Mouse (Mus musculus) adrenal gland (tissue): ENCODE measurements around the gene Gm3543.
"Not testable (repeated sequence)": the region's sequence is repeated elsewhere in the genome, so short reads cannot be mapped to it uniquely, and the experiment has no call there.

Source experiments
- intact Hi-C: fragments of 180-260 bp; cut with DNase I; formaldehyde crosslinking; loops from one replicate; pipeline ENCODE4 v1.15.1; 2025
- long read RNA-seq, 2 experiments: library from polyadenylated mRNA; unstranded; transcript quantifications; one replicate each; pipeline ENCODE4 v2.0.0; 2020; ENCODE audit warnings: borderline replicate concordance in 1 of 2; ENCODE audit not compliant: insufficient replicate concordance in 1 of 2

Gm3543 gene
- long read RNA-seq, experiment 1: 0 reads
- long read RNA-seq, experiment 2: 0 reads

DNA sequence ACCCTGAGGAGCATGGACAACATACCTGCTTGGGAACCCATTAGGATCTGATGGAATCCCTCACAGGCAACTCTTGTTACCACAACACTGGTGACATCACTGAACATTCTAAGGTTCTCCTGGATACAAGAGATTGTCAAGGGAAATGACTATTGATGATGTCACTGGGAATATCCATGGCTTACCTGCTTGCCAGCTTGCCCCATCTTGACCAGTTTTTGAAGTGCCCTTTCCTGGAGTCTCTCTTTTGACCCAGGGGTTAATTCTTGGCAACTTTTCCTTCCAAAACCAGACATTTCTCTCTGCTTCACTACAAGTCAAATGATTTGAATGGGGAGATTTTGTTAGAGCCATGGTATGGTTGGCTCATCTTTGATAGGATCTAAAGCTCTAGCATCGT lies at the start of gene Gm3543:
TSS of gene Gm3543 (minus strand) at position 101 of the 400 bp plus-strand sequence.
- intact Hi-C loops: not testable (repeated sequence)

DNA sequence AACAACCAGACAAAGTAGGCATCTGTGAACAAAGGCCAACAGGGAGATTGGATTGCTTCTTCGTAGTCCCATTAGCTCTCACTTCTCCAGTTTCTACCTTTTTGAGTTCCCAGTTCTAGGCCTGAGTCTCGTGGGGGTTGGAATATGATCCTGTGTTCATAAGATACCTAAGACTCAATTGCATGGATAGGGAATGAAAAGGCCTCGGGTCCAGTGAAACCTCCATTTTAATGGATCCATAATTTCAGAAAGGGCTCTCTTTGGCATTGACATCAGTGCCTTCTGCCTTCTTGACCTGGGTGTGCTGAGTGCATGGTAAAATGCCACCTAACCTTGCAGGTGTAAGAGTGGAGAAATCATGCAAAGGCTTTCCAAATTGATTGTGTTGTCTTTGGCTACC lies 14.5 kb downstream of the Gm3543 start:
- intact Hi-C loops: not testable (repeated sequence)

DNA sequence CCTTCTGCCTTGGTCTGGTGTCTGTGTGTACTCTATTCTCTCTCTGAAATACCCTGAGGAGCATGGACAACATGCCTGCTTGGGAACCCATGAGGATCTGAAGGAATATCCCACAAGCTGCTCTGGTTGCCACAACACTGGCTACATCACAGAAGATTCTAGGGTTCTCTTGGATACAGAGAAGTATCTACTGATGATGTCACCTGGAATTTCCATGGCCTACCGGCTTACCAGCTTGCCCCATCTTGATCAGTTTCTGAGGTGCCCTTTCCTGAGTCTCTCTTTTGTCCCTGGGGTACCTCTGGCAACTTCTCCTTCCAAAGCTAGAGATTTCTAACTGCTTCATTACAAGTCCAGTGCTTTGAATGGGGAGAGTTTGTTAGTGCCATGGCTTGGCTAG lies 15.3 kb downstream of the Gm3543 start, which contains the start of gene Gm6401:
TSS of gene Gm6401 (minus strand) at position 101 of the 400 bp plus-strand sequence.
- intact Hi-C loops: not testable (repeated sequence)

DNA sequence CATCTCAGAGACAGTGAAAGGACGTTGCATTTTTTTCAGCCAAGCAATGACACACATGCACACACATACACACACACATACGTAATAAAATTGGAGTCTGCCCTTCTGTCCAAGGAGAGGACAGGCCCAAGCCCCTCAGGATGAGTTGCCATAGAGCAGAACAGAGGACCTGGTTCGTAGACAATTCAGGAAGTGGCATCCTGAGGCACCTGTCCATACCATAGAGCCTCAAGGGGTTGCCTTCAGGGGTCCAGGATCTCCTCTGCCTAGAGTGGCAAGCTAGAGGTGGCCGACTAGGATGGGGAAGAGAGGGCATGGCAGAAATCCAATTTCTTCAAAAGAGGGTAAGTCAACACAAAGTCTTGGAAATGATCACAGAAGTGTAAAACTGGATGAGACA lies 19.0 kb downstream of the Gm3543 start:
- intact Hi-C loops: not testable (repeated sequence)

DNA sequence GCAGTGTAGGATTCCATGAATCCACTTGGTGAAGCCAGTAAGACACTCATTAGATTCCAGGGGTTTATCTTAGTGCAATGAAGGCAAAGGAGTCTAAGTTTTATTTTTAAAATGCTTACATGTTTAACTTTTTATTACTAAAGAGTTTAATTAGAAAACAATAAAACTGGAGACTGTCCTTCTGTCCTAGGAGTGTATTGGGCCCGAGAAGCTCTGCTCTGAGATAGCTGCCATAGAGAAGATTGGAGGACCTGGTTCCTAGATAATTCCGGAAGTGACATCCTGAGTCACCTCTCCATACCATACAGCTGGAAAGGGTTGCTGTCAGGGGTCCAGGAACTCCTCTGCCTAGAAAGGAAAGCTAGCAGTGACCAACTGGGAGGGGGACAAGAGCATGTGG lies 39.4 kb downstream of the Gm3543 start, which contains the start of gene 1700024B05Rik:
TSS of gene 1700024B05Rik (plus strand) at position 301 of the 400 bp plus-strand sequence.
- intact Hi-C loops: not testable (repeated sequence)
